Mouse (Mus musculus) CH12F3 (cell line): ENCODE measurements around the gene Actr10.

Experiments
- in situ Hi-C: fragments of 300-500 bp; cut with MboI; formaldehyde crosslinking; loops from 2 replicates; pipeline ENCODE4 v1.14.3; 2020; ENCODE audit warnings: low sequenced_read_pairs

Actr10 gene

DNA sequence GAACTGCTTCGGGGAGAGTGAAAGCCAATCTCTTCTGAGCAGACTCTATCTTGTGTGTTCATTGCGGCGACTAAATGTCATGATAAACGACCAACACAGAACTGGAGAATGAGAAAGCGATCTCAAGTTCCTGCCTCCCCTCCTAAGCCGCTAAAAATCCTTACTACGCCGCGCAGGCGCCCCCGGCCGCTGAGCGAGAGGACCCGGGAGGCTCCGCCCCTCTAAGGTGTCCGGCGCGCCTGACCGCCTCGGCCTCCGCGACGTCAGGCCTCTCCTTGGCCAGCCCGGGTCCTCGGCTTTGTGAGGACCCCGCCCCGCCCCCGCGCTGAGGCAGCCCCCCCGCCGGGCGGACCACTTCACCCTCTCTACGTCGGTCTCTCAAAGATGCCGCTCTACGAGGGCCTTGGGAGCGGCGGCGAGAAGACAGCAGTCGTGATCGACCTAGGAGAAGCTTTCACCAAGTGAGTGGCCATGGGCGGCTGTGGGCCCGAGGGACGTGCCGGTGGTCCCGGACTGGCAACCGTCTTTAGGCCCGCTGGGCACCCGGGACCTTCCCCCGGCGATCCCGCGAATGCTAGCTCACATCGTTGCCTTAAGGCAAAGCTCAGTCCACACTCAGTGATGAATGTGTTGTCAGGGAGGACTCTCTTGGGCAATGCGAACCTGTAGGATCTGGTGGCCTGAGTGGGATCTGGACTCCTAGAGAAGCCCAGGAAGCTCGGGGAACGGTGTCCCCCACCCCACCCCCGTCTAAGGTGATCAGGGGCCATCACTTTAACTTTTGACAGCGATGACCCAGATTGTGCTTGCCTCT, at the start of gene Actr10:
Gene Actr10, plus strand, starts transcription at position 287 of the 814 bp plus-strand sequence.
- in situ Hi-C loops: no loop called here

DNA sequence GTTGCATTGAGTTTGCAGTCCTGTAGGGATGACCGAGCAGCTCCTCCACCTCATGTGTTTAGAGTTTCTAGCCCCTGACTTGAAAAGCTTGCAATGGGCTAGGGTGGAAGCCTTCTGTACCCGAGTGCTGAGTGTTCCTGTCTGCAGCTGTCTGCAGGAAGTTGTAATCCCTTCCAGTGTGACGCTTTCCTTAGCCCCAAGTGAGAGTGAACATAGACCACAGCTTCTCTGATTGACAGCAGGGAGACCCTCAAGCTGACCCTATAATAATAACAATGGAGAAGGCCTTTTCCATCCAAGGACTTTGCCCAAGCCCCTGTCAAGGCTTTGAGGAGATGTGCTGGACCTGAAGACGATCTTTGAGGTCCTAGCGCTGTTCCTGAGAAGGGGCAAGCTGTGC, 47.3 kb upstream of the Actr10 start:
- in situ Hi-C loops: no loop called here

- in situ Hi-C loops: no loop called here
Observed at GRCm38 (mm10) chr12:70890874-70891470, 46.7 kb upstream of the Actr10 start.

GRCm38 (mm10) chr12:70895275-70895674, 42.4 kb upstream of the Actr10 start:
- in situ Hi-C loops: no loop called here

DNA sequence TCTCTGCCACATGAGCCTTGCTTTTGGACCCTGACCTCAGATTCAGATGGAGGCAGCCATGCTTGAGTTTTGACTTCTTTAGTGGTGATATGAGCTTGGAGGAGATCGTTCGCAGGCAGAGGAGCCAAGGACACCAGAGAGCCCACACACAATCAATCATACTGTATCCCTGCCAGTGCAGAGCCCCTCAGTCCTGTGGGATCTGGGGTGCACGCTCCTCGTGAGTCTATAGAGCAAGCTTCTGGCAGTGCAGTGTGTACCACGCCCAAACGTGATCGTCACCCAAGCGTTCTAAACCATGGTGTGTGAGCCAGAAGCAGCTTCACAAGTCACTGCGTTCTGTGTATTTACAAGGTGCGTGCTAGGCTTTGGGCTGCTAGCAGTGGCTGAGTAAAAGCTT, 41.6 kb upstream of the Actr10 start:
- in situ Hi-C loops: no loop called here

DNA sequence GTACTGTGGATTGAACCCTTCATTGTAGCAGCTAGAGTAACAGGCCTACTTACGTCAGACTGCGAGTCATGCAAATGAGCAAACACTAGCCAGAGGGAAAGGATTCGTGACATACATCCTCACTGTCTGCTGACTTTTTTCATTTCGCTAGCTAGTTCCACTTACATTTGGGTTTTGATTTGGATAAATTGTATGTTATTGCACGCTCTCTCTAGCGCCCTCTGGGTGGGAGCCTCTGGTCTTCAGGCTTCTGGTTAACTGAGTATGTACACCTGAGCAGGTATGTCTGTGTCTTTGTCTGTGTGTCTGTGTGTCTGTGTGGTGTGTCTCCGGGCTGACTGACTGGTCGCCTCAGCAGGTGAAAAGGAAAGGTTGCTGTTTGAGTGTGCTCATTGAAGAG, 40.2 kb upstream of the Actr10 start:
- in situ Hi-C loops: no loop called here

DNA sequence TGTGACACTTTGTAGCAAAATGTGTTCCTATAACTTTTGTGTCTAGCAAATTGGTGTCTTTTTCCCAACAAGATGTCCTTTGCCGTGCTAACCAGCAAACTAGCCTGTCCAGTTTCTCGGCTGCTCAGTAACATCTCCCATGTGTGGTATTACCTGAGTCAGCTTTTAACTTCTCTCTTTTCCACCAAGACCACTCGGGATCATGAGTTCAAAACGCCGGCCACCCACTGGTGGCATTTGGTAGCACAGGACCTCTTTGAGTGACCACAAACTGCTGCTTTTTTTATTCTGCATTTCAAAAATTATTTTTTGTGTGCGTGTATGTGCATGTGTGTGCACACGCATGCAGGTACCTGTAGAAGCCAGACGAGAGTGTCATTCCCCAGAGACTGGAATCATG, 39.2 kb upstream of the Actr10 start:
- in situ Hi-C loops: no loop called here

- in situ Hi-C loops: no loop called here
Observed at GRCm38 (mm10) chr12:70904471-70904870, 33.2 kb upstream of the Actr10 start.

GRCm38 (mm10) chr12:70906867-70907266, 30.8 kb upstream of the Actr10 start:
- in situ Hi-C loops: loop anchor here (5.0 kb wide), 1 partner anchor 410 kb away; no protein-coding TSS in a partner anchor

DNA sequence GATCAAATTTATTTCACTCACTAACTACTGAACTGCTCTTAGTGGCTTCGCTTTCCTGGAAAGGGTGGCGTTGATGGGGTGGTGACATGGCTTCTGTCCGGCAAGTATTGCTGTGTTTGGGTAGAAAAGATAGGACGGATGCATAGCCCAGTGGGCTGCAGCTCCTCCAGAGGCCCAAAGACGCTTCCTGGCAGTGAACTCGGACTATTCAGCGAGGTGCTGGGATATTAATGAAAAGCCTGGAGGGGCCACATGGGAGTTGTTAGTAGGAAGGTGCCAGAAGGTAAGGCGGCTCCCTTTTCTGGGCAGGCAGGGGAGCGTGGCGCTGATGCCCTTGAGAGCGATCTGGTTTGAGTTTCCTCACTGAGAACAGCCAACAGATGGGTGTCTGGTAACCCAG, 30.0 kb upstream of the Actr10 start:
- in situ Hi-C loops: loop anchor here (5.0 kb wide), 1 partner anchor 410 kb away; no protein-coding TSS in a partner anchor

DNA sequence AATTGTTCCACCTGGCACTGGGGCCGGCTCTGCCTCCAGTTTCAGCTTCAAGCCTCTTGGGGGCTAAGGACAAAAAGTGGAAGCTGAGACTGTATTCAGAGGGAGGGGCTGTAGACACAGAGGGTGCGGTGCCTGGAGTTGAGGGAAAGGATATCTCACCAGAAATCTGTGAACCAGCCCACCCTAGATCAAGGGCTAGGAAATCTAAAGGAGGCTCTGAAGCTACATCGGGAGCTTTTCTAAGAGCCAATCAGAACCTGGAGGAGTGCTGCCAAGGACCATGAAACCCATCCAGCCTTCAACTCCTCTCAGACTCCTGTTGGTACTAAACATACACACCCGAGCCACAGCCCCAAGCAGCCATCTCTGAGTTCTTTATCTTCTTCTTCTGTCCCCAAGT, 29.6 kb upstream of the Actr10 start:
- in situ Hi-C loops: loop anchor here (5.0 kb wide), 1 partner anchor 411 kb away; no protein-coding TSS in a partner anchor

- in situ Hi-C loops: no loop called here
Observed at GRCm38 (mm10) chr12:70910241-70910720, 27.4 kb upstream of the Actr10 start.

DNA sequence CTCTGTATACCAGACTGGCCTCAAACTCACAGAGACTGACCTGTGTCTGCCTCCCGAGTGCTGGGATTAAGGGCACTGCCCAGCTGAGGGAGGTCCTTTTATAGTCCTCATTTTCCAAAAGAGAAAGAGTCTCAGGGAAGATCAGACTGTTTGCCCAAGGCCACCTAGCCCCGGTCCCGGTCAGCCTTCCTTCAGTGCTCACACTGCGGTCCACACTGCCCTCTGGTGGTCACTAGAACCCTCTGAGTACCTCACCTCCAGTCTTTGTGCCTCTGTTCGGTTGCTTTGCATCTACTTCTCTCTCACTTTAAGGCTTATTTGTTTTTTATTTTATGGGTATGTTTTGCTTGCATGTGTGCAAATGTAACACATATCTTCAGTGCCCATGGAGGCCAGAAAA, 26.6 kb upstream of the Actr10 start:
- in situ Hi-C loops: no loop called here

DNA sequence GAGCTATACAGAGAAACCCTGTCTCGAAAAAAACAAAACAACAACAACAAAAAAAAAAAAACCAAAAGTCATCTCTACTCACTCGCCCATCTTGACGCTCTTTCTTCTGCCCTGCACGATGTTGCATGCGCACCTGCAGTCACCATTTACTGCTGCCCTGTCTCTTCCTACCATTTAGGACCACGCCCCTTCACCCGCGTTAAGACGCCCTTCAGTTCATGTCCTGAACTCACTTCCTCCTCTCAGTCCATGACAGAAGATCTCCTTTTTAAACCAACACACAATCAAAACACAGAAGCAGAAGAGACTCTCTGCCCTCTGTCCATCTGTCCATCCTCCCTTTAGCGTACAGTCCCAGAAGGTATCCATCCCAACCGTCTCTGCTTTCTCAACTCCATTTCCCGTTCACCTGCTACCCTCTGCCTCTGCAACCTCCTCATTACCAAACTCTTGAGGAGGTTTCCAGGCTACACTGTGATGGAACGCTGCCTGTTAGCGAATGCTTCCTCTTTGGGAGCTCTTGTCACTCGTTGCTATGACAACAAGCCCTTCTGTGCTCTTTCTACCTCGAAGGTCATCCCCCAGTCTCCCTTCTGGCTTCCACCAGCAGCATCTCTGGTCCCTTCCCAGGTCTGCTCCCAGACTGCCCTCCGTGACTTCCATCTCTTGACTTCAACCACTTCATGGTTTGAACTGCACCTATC, 25.8 kb upstream of the Actr10 start:
- in situ Hi-C loops: no loop called here

GRCm38 (mm10) chr12:70913429-70913828, 24.2 kb upstream of the Actr10 start:
- in situ Hi-C loops: no loop called here

DNA sequence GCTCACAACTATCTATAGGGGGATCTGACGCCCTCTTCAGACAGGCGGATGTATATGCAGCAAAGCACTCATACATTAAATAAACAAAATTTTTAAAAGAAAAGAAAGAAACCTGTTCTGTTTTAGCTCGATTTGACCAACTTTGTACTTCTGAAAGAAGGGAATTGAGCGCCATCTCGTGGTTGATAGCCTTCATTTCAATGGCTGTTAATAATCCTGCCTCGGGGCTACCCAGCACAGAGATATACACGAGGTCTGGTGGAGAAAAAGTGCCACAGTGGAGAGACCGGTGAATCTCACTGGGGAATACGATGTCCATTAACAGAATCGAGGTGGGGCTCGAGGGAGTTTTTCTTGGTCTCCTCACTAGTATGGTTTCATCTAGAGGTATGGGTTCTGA, 23.3 kb upstream of the Actr10 start:
- in situ Hi-C loops: no loop called here

- in situ Hi-C loops: no loop called here
Observed at GRCm38 (mm10) chr12:70929781-70930180, 7.9 kb upstream of the Actr10 start.

DNA sequence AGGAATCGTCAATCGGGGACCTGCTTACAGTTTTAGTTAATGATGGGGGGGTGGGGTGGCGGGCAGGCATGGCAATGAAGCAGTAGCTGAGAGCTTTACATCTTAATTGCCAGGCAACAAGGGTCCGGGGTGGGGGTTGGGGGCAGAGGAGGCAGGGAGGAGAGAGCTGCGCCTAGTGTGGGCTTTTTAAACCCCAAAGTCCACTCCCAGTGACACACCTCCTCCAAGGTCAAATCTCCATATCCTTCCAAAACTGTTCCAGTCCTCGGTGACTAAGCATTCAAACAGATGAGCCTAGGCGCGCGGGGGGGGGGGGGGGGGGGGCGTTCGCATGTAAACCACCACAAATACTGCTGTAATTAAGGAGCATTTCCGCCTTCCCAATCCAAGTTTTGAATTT, 507 bp upstream of the Actr10 start:
- in situ Hi-C loops: no loop called here

DNA sequence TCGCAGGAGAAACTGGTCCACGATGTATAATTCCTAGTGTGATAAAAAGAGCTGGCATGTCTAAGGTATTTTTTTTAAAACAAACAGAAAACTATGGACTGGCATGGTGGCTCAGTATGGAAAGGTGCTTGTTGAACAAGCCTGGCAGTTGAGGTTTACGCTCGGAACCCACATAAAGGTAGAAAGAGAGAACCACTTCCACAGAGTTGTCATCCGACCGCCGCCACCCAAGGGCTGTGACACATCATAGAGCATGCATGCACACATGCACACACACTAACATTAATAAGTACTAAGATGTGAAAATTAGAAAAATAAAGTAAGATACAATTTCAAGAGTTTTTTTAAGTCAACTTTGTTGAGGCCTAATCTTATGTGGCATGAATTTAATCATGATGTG, 3.1 kb downstream of the Actr10 start:
- in situ Hi-C loops: no loop called here

DNA sequence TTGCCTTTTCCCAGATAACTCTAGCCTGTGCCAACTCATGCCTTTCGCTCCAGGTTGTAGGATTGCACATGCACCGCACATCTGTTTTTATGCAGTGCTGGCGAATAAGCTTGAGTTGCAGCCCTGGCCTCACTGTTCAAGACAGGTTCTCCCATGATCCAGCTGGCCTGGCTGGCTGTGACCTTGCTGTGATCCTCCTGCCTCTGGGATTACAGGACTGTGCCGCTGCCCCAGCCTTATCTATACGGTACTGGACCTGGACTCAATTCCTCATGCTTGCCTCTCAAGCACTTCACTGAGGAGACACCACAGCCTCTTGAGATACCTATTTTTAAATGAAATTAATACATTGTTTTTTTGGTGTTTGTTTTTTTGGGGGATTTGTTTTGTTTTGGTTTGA, 6.5 kb downstream of the Actr10 start:
- in situ Hi-C loops: no loop called here

- in situ Hi-C loops: no loop called here
Observed at GRCm38 (mm10) chr12:70946585-70947256, 9.1 kb downstream of the Actr10 start.
